Mouse (Mus musculus): ENCODE results near the gene Rnf220. TPM values are rescaled to one million over a fixed set of nuclear protein-coding genes. Genes with fewer than 3 reads are reported as not detected.

The Rnf220 gene
- polyA plus RNA-seq, 1 experiment from 2014 or later: 49.2 TPM

DNA sequence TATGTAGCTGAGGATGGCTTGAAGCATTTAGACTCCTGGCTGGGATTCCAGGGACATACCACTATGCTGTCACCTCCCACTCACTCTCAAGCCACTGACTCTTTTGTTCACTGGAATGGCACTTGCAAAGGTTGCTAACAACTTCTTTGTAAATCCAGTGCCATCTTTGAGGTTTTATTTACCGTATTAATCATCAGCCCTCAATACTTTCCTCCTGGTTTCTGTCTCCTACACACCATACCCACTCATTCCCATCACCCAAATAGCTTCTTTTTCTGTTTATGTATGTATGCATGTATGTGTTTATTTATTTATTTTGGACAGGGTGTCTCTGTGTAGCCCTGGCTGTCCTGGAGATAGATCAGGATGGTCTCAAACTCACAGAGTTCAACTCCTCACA, 245.9 kb downstream of the Rnf220 start:
- in situ Hi-C loops (cut with MboI; ENCODE audit: low pct_unique_long_range_greater_than_20kb): no loop called here
- no peak for DNase-seq (ENCODE audit: low read depth, low spot score)
- no peak for ATAC-seq
- ChIA-PET CTCF (no interaction called here), POLR2A (no interaction called here)
- TF ChIP-seq CTCF (IDR thresholded peaks at IDR 0.05): no peak
- H3K27me3 ChIP-seq: no peaks in the 10 kb centered on the region

DNA sequence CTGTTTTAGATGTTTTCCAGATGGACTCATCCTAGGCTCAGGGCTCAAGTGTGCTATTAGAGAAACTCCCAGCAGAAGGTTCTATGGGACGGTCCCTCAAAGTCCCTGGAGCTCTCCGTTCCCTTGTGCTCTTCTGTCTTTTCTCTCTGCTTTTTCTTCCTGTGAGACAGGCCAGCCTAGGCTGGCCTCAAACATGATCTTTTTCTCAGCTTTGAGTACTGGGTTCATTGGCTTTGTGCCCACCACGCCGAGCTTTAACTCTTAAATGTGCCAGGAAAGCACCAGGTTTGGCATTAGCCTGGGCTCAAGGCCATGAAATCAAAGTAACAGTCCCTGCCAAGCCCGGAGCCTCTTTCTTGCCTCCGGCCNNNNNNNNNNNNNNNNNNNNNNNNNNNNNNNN, 256.0 kb downstream of the Rnf220 start:
- H3K27me3 ChIP-seq: no peaks in the 10 kb centered on the region
- DNase-seq (ENCODE audit: low read depth, low spot score): no peak
- no peak for ATAC-seq
- ChIA-PET POLR2A (interaction anchor here (0.6 kb wide), 1 partner anchor 23 kb away, joined by 3 read pairs; no protein-coding TSS in a partner anchor), CTCF (no interaction called here)
- TF ChIP-seq CTCF (IDR thresholded peaks at IDR 0.05): no peak
- in situ Hi-C loops (cut with MboI; ENCODE audit: low pct_unique_long_range_greater_than_20kb): no loop called here

DNA sequence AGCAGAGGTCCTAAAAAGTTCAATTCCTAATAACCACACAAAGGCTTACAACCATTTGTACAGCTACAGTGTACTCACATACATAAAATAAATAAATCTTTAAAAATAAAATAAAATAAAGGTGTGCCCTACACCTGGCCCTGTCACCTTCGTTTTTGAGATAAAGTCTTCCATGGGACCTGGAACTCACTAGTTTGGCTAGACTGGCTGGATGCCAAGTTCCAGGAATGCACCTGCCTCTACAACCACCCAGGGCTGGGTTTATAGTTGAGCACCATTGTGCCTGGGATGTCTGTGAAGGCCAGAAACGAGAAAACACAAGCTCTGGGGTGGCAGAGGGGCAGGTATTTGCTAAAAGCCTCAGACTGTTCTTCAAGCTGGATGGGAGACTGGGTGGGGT, 257.7 kb downstream of the Rnf220 start:
- ChIA-PET CTCF (no interaction called here), POLR2A (no interaction called here)
- H3K27me3 ChIP-seq: no peaks in the 10 kb centered on the region
- TF ChIP-seq CTCF (IDR thresholded peaks at IDR 0.05): no peak
- DNase-seq (ENCODE audit: low read depth, low spot score) (no peak), ATAC-seq (no peak)
- in situ Hi-C loops (cut with MboI; ENCODE audit: low pct_unique_long_range_greater_than_20kb): no loop called here

- no peak for DNase-seq (ENCODE audit: low read depth, low spot score)
- ATAC-seq: no peak
- no peaks in the 10 kb centered on the region for H3K27me3 ChIP-seq
- ChIA-PET POLR2A (no interaction called here), CTCF (no interaction called here)
- TF ChIP-seq CTCF (IDR thresholded peaks at IDR 0.05): no peak
- in situ Hi-C loops (cut with MboI; ENCODE audit: low pct_unique_long_range_greater_than_20kb): no loop called here
Observed at GRCm38 (mm10) chr4:117235822-117236221, 261.0 kb downstream of the Rnf220 start.

GRCm38 (mm10) chr4:117234166-117234741, 262.6 kb downstream of the Rnf220 start:
- ChIA-PET POLR2A (no interaction called here), CTCF (no interaction called here)
- DNase-seq (ENCODE audit: low read depth, low spot score) (no peak), ATAC-seq (no peak)
- in situ Hi-C loops (cut with MboI; ENCODE audit: low pct_unique_long_range_greater_than_20kb): no loop called here
- no peak for TF ChIP-seq CTCF (IDR thresholded peaks at IDR 0.05)
- no peaks in the 10 kb centered on the region for H3K27me3 ChIP-seq

- CTCF ChIA-PET: no interaction called here
- DNase-seq (ENCODE audit: low read depth, low spot score) (no peak), ATAC-seq (no peak)
- TF ChIP-seq CTCF (IDR thresholded peaks at IDR 0.05): no peak
- no peaks in the 10 kb centered on the region for H3K27me3 ChIP-seq
- in situ Hi-C loops (cut with MboI; ENCODE audit: low pct_unique_long_range_greater_than_20kb): no loop called here
- POLR2A ChIA-PET: no interaction called here
Observed at GRCm38 (mm10) chr4:117231208-117231607, 265.6 kb downstream of the Rnf220 start.

DNA sequence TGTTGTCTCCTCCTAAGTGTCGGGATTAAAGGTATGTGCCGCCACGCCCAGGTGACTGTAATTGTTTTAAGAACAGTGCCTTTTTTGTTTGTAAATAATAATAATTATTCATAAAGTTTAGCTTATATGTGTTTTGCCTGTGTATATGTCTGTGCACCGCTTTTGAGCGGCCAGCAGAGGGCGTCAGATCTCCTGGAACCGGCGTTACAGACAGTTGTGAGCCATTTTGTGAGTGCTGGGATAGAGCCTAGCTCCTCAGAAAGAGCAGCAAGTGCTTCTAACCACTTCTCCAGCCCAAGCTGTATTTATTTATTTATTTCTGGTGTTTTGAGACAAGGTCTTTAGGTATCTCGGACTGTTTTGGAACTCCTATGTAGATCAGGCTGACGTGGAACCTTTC, 266.5 kb downstream of the Rnf220 start:
- POLR2A ChIA-PET: no interaction called here
- no peaks in the 10 kb centered on the region for H3K27me3 ChIP-seq
- TF ChIP-seq CTCF (IDR thresholded peaks at IDR 0.05): no peak
- CTCF ChIA-PET: interaction anchor here (1.2 kb wide), 1 partner anchor 15 kb away, joined by 4 read pairs; no protein-coding TSS in a partner anchor
- in situ Hi-C loops (cut with MboI; ENCODE audit: low pct_unique_long_range_greater_than_20kb): no loop called here
- no peak for ATAC-seq
- no peak for DNase-seq (ENCODE audit: low read depth, low spot score)

GRCm38 (mm10) chr4:117229590-117229989, 267.3 kb downstream of the Rnf220 start:
- DNase-seq (ENCODE audit: low read depth, low spot score) (no peak), ATAC-seq (no peak)
- TF ChIP-seq CTCF (IDR thresholded peaks at IDR 0.05): no peak
- ChIA-PET POLR2A (no interaction called here), CTCF (interaction anchor here (1.2 kb wide), 1 partner anchor 14 kb away, joined by 4 read pairs; no protein-coding TSS in a partner anchor)
- H3K27me3 ChIP-seq: no peaks in the 10 kb centered on the region
- in situ Hi-C loops (cut with MboI; ENCODE audit: low pct_unique_long_range_greater_than_20kb): no loop called here

GRCm38 (mm10) chr4:117225250-117225649, 271.6 kb downstream of the Rnf220 start:
- ATAC-seq: no peak
- DNase-seq (ENCODE audit: low read depth, low spot score): no peak
- no peaks in the 10 kb centered on the region for H3K27me3 ChIP-seq
- in situ Hi-C loops (cut with MboI; ENCODE audit: low pct_unique_long_range_greater_than_20kb): no loop called here
- no peak for TF ChIP-seq CTCF (IDR thresholded peaks at IDR 0.05)
- ChIA-PET POLR2A (no interaction called here), CTCF (interaction anchor here (0.6 kb wide), 1 partner anchor 65 kb away, joined by 3 read pairs; no protein-coding TSS in a partner anchor)

DNA sequence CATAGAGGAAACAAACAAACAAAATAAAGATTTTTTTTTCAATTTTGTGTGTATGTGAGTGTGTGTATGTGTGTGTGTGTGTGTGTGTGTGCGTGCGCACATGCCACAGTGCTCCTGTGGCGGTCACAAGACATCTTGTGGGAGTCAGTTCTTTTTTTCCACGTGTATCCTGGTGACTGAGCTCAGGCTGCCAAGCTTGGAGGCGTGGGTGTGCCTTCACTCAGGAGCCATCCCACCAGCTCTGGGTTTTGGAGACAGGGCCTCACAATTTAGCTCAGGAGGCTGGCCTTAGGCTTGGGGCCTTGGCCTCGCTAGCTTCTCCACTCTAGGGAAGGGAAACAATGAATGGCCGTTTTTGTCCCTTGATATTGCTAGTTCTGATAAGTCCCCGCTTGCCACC, 272.7 kb downstream of the Rnf220 start:
- ChIA-PET CTCF (no interaction called here), POLR2A (no interaction called here)
- DNase-seq (ENCODE audit: low read depth, low spot score): no peak
- no peak for TF ChIP-seq CTCF (IDR thresholded peaks at IDR 0.05)
- no peak for ATAC-seq
- in situ Hi-C loops (cut with MboI; ENCODE audit: low pct_unique_long_range_greater_than_20kb): no loop called here
- H3K27me3 ChIP-seq: no peaks in the 10 kb centered on the region

DNA sequence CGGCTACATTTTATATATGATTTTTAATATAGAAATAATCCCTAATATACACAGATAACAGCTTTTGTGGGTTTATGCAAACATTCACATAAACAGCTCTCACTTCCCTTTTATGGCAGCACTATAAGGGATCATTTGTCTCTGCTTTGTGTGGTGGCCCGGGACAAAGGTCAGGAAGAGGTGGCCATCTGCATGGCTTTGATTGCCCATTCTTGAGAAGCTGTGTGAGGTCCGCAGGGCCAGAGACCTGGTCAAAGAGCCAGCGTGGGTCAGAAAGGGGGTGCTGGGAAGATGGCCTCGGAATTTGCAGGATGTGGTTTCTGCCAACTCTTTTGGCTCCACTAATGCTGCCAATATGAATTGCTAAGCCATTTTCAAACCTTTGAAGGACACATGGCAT, 273.9 kb downstream of the Rnf220 start:
- ATAC-seq (no peak), DNase-seq (ENCODE audit: low read depth, low spot score) (no peak)
- no peak for TF ChIP-seq CTCF (IDR thresholded peaks at IDR 0.05)
- POLR2A ChIA-PET: no interaction called here
- in situ Hi-C loops (cut with MboI; ENCODE audit: low pct_unique_long_range_greater_than_20kb): no loop called here
- CTCF ChIA-PET: no interaction called here
- H3K27me3 ChIP-seq: no peaks in the 10 kb centered on the region

DNA sequence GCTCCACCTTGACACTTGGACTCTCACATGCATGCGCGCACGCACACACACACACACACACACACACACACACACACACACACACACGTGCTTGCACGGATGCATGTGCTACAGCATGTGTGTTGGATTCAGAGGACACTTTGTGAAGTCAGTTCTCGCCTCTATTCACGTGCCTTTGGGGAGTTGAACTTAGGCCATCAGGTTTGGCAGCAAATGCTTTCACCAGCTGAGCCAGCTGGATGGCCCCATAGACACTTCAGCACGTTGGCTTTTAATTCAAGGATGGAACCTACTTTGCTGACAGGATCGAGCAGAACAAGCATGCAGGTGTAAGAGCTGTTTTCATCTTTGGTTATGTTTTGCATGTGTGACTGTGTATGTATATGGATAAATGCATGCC, 275.0 kb downstream of the Rnf220 start:
- ChIA-PET CTCF (no interaction called here), POLR2A (no interaction called here)
- no peak for DNase-seq (ENCODE audit: low read depth, low spot score)

More for the DNA sequence above, 275.0 kb downstream of the Rnf220 start:
- TF ChIP-seq CTCF (IDR thresholded peaks at IDR 0.05): no peak
- in situ Hi-C loops (cut with MboI; ENCODE audit: low pct_unique_long_range_greater_than_20kb): no loop called here
- no peak for ATAC-seq
- no peaks in the 10 kb centered on the region for H3K27me3 ChIP-seq

Other genes starting within 250 kb of the Rnf220 start
- 10.7 TPM for gene Tmem53, start 245.1 kb downstream of the Rnf220 start, polyA plus RNA-seq (2021)
- 0.05 TPM for gene Armh1, start 244.9 kb downstream of the Rnf220 start, polyA plus RNA-seq (2021)
- gene Eri3, start 53.3 kb upstream of the Rnf220 start, polyA plus RNA-seq (2021): 108 TPM
- gene Dmap1, start 185.2 kb upstream of the Rnf220 start, polyA plus RNA-seq (2021): 23.2 TPM
- gene Gm12845, start 227.4 kb upstream of the Rnf220 start, polyA plus RNA-seq (2021): not detected